Mouse (Mus musculus) limb, embryonic 10.5 days (tissue): ENCODE measurements around the gene Itpk1. TPM values are rescaled to one million over a fixed set of nuclear protein-coding genes. Genes with fewer than 3 reads are reported as not detected.

Experiments used
- DNase-seq: peaks from one replicate; pipeline ENCODE4 v3.0.0-alpha.2; 2017; ENCODE audit warnings: low spot score
- H3K27ac ChIP-seq: fragments of 300-500 bp; sonication (generic); 2 replicates; pipeline ENCODE4 v1.5.1; 2016; ENCODE audit warnings: mild to moderate bottlenecking
- H3K27me3 ChIP-seq: fragments of 300-500 bp; sonication (generic); 2 replicates; pipeline ENCODE4 v1.6.1; 2016; ENCODE audit warnings: low read depth, mild to moderate bottlenecking; ENCODE audit not compliant: poor library complexity, severe bottlenecking
- H3K36me3 ChIP-seq: fragments of 300-500 bp; sonication (generic); 2 replicates; pipeline ENCODE4 v1.6.1; 2016; ENCODE audit warnings: mild to moderate bottlenecking, moderate library complexity
- H3K4me1 ChIP-seq: fragments of 300-500 bp; sonication (generic); 2 replicates; pipeline ENCODE4 v1.6.1; 2016
- H3K4me3 ChIP-seq: fragments of 300-500 bp; sonication (generic); 2 replicates; pipeline ENCODE4 v1.5.1; 2016; ENCODE audit warnings: mild to moderate bottlenecking, moderate library complexity
- H3K9me3 ChIP-seq: fragments of 300-500 bp; sonication (generic); replicated peaks from 2 replicates; pipeline ENCODE4 v1.6.1; 2016; ENCODE audit warnings: mild to moderate bottlenecking
- WGBS: fragments of 180-500 bp; shearing (Covaris S2); methylation state at CpG from one replicate; pipeline ENCODE4 v1.1.7; 2016; 5-methylcytosine and 5-hydroxymethylcytosine counted together
- polyA plus RNA-seq: library from polyadenylated mRNA; unstranded; fragments of >200 nt; fragmentation: Nextera tagmentation; extraction: Ambion mirVana; gene quantifications from 2 replicates; pipeline ENCODE4 v1.2.1, GENCODE M21; 2016

Itpk1 gene
- polyA plus RNA-seq, 1 experiment from 2014 or later, result 9.7 TPM

DNA sequence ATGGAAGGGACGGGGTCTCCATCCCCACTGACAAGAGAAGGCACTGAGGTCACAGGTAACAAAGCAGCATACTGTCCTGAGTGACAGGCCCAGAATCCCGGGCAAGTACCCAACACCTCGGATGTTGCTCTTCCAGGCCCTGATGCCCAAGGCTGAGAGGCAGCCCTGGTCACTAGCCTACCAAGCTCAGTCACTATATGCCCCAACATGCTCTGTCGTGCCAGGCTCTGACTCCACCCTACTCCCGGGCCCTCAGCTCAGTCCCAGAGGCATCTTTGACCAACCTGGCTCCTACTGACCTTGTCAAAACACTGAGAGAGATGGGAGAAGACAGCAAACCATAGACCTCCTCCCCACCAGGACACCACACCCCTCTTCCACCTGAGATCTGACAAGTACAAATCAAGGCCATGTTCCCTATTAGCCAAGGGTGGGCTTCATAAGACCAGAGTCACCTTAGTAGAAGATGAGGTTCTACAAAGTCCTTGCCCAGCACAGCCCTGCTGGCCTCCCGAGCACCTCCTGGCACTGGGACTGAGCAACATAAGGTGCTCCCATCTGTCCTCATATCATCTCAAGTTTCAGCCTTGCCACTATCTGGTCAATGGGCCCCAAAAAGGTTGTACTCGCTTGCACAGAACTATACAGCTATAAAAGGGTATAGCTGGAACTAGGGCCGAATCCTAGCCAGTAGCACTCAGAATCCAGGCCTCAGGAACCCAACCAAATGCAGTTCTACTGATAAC lies 43.7 kb downstream of the Itpk1 start:
- H3K27ac ChIP-seq, result 0 out of 2 replicates have a peak overlapping the region, but pooled peaks have one; percentile 3
- WGBS, result 95% methylated on average over 8 of the region's 8 CpGs

DNA sequence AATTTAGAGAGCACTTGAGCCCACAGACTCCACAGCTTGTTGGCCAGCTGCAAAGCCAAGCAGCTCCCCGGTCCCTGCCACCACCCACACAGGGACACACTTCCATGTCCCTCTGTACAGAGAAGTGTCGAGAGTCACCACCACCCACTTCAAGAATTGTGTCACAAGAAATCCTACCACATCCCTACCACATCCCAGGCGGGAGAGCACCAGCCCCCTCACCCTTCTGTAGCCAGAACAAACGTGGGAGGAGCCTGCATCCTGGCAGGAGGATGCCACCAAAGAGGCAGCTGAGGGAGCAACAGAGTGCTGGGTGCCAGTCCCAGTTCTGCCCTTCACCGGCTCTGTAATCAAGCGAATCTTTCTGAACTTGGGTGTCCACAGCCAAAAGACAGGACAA lies 51.7 kb downstream of the Itpk1 start:
- Histone ChIP-seq H3K4me1 (peaks cover 42% of the 10 kb centered on the region), H3K27ac (no peak overlapping the region), H3K36me3 (no peaks in the 10 kb centered on the region), H3K9me3 (no peaks in the 10 kb centered on the region), H3K27me3 (0 out of 2 replicates have a peak, but pooled peaks cover 2% of the 10 kb centered on the region), H3K4me3 (no peak overlapping the region)
- WGBS, result 67% methylated on average over 6 of the region's 6 CpGs
- no peak for DNase-seq

More for the DNA sequence above, 43.7 kb downstream of the Itpk1 start:
- Histone ChIP-seq H3K4me3 (no peak overlapping the region), H3K27me3 (no peaks in the 10 kb centered on the region), H3K9me3 (no peaks in the 10 kb centered on the region), H3K4me1 (peaks cover 11% of the 10 kb centered on the region), H3K36me3 (no peaks in the 10 kb centered on the region)
- no peak for DNase-seq

DNA sequence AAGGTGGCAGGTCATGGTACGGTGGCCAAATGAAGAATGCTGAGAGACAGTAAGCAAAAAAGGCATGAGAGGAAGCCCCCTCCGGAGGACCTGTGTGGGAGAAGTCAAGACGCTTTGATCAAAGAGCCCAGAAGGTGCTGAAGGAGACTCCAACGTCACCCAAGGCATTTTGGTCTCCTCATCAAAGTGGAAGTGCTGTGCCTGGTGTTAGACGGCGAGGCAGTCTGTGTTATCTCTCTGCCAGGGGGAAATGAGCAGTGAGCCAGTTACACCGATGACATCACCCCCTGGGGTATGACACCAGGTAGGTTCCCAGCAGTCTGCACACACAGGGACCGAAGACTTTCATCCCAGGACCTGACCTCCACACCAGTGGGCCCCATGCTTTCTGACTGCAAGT lies 52.3 kb downstream of the Itpk1 start:
- 0 out of 2 replicates have a peak, but pooled peaks cover 2% of the 10 kb centered on the region for H3K27me3 ChIP-seq
- 19% methylated on average over 8 of the region's 8 CpGs for WGBS
- no peak overlapping the region for H3K27ac ChIP-seq
- H3K4me1 ChIP-seq, result peaks cover 44% of the 10 kb centered on the region
- H3K4me3 ChIP-seq, result no peak overlapping the region
- no peaks in the 10 kb centered on the region for H3K36me3 ChIP-seq
- no peak for DNase-seq
- H3K9me3 ChIP-seq, result no peaks in the 10 kb centered on the region

DNA sequence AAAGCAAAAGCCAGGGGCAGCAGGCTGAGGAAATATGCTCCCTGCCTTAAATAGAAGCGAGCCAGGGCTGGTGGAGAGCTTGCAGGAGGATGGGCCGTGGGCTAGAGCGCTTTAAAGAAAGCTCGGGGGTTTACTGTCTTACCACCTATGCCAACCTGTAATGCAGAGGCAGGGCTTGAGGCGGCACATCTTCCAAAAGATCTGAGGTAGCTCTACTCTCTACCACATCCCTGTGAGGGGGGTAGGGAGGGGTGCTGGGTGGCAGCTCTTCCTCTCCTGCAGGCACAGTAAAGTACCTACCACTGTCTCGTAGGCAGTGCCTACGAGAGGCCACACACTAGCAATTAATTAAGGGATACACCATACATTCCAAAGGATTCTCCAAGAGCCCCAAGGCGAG lies 52.9 kb downstream of the Itpk1 start:
- no peak for DNase-seq
- WGBS, result 55% methylated on average over 8 of the region's 8 CpGs
- Histone ChIP-seq H3K4me3 (no peak overlapping the region), H3K36me3 (no peaks in the 10 kb centered on the region), H3K4me1 (peaks cover 47% of the 10 kb centered on the region), H3K9me3 (no peaks in the 10 kb centered on the region), H3K27me3 (0 out of 2 replicates have a peak, but pooled peaks cover 2% of the 10 kb centered on the region), H3K27ac (no peak overlapping the region)

DNA sequence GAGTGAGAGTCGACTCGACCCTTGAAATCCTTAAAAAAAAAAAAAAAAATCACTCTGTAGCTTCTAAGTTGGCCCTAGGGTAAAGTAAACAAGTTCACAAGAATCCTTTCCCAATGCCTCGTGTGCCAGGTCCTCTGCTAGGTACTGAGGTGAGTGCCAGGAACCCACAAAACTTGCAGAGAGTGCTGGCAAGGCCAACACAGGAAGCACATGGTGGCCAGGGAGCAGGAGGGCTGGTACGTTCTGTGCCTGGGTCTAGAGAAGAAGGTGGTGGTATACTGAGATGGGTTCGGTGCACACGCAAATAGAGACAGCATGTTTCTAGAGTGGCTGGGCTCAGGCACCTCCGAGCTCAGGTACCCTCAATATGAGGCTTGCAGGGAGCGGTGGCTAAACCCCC lies 53.3 kb downstream of the Itpk1 start:
- Histone ChIP-seq H3K36me3 (no peaks in the 10 kb centered on the region), H3K27ac (no peak overlapping the region), H3K4me3 (no peak overlapping the region), H3K4me1 (peaks cover 50% of the 10 kb centered on the region), H3K27me3 (0 out of 2 replicates have a peak, but pooled peaks cover 2% of the 10 kb centered on the region), H3K9me3 (no peaks in the 10 kb centered on the region)
- DNase-seq, result no peak
- 85% methylated on average over 8 of the region's 8 CpGs for WGBS

DNA sequence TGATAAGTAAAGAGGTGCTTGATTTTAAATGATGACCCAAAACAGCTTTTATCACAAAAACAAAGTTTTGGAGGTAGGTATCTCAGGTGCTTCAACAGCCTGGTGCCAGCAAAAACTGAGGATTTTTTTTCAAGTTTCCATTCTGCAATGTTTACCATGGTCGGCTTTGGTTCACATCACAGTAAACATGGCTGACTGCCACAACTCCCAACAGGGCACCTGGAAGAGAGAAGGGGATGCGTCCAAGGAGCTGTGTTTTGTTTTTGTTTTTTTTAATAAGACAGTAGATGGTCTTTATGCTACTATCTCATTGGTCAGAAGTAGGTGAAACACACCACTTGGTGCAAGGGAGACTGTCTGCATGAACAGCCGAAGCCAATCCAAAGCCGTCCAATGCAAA lies 54.1 kb downstream of the Itpk1 start:
- Histone ChIP-seq H3K27me3 (0 out of 2 replicates have a peak, but pooled peaks cover 2% of the 10 kb centered on the region), H3K4me3 (no peak overlapping the region), H3K36me3 (no peaks in the 10 kb centered on the region), H3K9me3 (no peaks in the 10 kb centered on the region), H3K4me1 (peaks cover 44% of the 10 kb centered on the region), H3K27ac (no peak overlapping the region)
- DNase-seq, result no peak
- 87% methylated on average over 4 of the region's 4 CpGs for WGBS

DNA sequence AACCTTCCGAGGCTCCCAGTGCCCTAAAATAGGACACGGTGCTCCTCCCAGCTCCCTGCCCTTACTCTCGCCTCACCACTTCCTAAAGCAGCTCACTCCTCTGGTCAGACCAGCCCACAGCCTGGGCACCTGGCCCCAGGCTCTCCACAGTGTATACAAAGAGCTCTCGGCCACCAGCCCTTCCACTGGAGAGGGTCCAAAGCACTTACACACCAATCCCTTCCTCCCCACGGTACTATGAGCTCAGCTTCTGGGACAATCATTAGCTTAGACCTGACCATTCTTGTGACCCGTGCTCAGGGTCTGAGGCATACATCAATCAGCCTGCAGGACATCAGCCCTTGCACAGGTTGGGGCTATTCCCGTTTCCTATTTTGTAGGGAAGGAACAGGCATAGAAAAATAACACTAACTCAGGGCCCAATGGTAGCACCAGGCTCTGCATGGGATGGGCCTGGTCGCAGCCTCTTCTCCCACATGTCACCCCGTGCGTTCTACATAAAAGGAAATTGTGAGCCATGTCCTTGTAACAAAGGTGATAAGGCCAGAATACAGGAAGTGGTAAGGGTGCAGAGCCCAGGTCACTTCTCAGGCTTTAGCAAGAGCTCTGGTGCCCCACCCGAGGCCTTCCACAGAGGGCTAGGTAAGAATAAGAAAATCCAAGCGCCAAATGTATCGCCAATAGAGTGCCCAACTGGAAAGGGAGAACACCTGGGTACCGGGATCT lies 56.7 kb downstream of the Itpk1 start:
- Histone ChIP-seq H3K36me3 (no peaks in the 10 kb centered on the region), H3K4me3 (no peak overlapping the region), H3K27me3 (0 out of 2 replicates have a peak, but pooled peaks cover under 1% of the 10 kb centered on the region), H3K9me3 (no peaks in the 10 kb centered on the region), H3K27ac (no peak overlapping the region), H3K4me1 (peaks cover 33% of the 10 kb centered on the region)
- 80% methylated on average over 14 of the region's 14 CpGs for WGBS
- DNase-seq, result no peak

DNA sequence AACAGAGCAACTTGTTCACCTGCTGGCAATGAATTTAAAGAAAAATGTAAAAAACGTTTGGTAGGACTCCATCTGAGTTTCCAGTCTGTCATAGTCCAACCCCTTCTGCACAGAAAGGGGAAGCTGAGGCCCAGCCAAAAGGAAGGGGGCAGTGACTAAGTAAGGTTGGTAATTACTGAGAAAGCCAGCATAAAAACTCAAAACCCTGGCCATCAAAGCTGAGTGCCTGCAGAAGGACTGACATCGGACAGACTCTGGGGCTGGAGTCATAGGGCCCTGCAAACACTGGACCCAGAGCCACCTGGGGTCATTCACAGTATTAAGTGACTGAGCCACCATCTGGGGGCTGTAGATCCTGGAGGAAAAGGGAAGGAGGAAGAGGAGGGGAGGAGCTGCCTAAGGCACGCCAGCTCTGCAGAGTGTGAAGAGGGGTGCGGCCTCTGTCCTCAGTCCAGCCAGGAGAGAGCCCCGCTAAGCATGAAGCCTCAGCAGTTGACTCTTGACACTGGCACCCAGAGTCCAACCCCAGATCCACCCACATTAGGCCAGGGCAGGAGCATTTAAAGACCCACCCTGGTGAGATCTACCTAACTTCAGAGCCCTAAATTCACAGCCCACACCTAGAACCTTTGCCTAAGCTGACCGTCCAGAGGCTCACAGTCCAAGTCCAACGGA lies 58.0 kb downstream of the Itpk1 start:
- Histone ChIP-seq H3K4me1 (peaks cover 22% of the 10 kb centered on the region), H3K36me3 (no peaks in the 10 kb centered on the region), H3K9me3 (no peaks in the 10 kb centered on the region), H3K27ac (0 out of 2 replicates have a peak overlapping the region, but pooled peaks have one; percentile 5), H3K4me3 (no peak overlapping the region), H3K27me3 (no peaks in the 10 kb centered on the region)
- DNase-seq, result no peak
- 66% methylated on average over 7 of the region's 7 CpGs for WGBS

DNA sequence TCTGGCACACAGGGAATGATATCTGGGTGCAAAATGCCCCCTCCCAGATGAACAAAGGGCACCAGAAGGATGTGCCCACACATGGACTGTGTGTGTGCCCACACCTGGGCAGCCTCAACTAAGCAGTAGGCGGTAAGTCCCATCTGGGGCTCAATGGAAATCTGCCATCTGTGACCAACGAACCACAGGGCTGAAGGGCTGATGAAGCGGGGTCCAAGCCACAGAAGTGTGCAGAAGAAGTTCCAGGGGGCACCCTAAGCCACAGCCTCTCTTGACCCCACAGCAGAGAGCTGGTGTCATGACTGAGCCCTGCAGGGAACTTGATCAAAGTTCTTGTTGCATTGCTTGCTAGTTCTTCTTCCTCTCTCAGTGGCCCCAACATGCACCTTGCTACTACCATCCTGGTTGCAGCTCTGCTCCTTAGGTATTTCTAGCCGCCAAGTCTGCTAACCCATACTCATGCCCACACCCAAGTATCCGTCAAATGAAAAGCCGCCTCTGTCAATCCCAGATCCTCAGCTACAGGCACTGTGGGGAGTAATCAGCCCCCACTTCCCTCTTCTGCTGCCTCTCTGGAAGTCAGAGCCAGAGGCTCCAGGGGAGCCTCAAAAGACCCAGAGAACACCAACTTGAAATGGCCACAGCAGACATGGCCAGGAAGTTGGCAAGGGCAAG lies 58.7 kb downstream of the Itpk1 start:
- H3K27ac ChIP-seq, result no peak overlapping the region
- H3K4me1 ChIP-seq, result peaks cover 22% of the 10 kb centered on the region
- no peaks in the 10 kb centered on the region for H3K36me3 ChIP-seq
- DNase-seq, result no peak
- no peaks in the 10 kb centered on the region for H3K27me3 ChIP-seq
- 87% methylated on average over 6 of the region's 6 CpGs for WGBS
- H3K4me3 ChIP-seq, result no peak overlapping the region
- H3K9me3 ChIP-seq, result no peaks in the 10 kb centered on the region

DNA sequence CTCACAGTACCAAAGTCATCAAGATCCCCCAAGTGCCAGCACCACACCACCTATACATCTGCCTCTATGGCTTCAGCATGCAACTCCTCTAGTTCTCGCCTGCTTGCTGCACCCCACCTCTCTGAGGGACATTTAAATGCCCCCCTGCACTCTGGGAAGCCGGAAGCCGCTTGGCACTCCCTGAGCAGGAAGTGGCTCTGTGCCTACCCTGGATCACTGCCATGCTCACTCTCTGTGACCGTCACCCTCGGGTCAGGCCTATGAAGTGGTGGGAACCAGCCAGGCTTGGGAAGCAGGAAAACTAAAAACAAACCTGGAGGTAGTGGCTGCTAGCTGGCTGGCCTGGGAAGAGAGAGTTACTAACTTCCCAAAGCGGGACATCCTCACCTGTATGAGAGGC lies 61.4 kb downstream of the Itpk1 start:
- Histone ChIP-seq H3K27ac (no peak overlapping the region), H3K9me3 (no peaks in the 10 kb centered on the region), H3K4me3 (no peak overlapping the region), H3K4me1 (peaks cover 31% of the 10 kb centered on the region), H3K27me3 (no peaks in the 10 kb centered on the region), H3K36me3 (no peaks in the 10 kb centered on the region)
- no peak for DNase-seq
- WGBS, result 92% methylated on average over 6 of the region's 6 CpGs

DNA sequence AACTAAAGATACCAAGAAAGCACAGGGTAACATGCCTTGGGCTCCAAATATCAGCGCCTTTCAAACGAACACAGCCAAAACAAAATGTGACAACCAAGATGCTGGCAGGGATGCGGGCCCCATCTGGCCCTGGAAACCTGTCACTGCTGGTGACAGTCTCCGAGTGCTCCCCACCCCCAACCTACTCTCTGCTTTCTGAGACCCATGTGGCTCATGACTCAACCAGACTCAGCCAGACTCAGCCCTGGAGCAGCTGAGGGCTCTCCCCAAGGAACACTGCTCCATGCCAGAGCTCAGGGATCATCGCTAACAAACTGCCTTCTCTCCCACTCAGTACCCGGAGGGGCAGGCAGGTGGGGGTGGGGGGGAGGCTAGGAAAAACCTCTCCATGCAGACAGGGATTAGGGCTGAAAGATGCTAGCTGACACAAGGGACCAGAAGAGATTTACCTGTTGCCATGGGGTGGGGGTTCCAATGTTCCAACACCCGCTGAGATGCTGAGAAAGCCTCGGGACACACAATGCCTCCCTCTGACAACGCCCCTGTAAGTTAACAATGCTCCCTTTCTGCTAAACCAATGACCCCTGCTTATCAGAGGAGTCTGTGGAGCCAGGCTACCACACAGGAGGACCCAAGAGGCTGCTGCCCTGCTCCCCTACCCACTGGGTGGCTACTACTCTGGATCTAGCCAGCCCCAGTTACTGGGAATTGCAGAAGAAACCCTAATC lies 64.1 kb downstream of the Itpk1 start:
- H3K4me1 ChIP-seq, result peaks cover 17% of the 10 kb centered on the region
- 62% methylated on average over 9 of the region's 9 CpGs for WGBS
- H3K9me3 ChIP-seq, result no peaks in the 10 kb centered on the region
- DNase-seq, result no peak
- no peaks in the 10 kb centered on the region for H3K36me3 ChIP-seq
- no peak overlapping the region for H3K4me3 ChIP-seq
- no peaks in the 10 kb centered on the region for H3K27me3 ChIP-seq
- H3K27ac ChIP-seq, result no peak overlapping the region

DNA sequence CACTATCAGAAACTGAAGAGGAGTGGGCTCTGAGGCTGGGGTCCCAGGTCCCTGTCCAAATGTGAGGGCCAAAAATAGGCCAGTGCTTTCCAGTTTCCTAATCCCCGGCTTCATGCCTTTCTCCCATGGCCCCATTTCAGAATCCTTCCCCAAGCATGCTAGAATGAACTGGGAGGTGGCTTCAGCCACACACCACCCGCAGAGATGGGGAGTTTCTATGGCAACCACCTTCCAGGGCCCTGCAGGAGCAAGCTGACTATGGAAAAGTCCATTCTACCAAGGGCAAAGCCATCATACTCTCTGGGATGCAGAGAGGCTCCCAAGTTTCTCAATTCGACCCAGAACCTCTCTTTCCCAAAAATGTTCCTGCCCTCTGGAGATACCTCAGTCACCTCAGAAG lies 65.9 kb downstream of the Itpk1 start:
- no peaks in the 10 kb centered on the region for H3K9me3 ChIP-seq
- H3K4me1 ChIP-seq, result peaks cover 22% of the 10 kb centered on the region
- no peaks in the 10 kb centered on the region for H3K27me3 ChIP-seq
- no peak for DNase-seq
- 83% methylated on average over 3 of the region's 3 CpGs for WGBS
- H3K4me3 ChIP-seq, result no peak overlapping the region
- no peaks in the 10 kb centered on the region for H3K36me3 ChIP-seq
- H3K27ac ChIP-seq, result no peak overlapping the region
